Mouse (Mus musculus): ENCODE results near the gene Trpv3.
"Not testable (repeated sequence)": the region's sequence is repeated elsewhere in the genome, so short reads cannot be mapped to it uniquely, and the experiment has no call there.

Trpv3 gene

GRCm38 (mm10) chr11:73289621-73290020 lies 22.4 kb downstream of the Trpv3 start:
- no peak for DNase-seq (ENCODE audit: low spot score in 2 of 2)

- DNase-seq (ENCODE audit: low spot score in 2 of 2), result no peak
Measured at GRCm38 (mm10) chr11:73303123-73303522, 35.9 kb downstream of the Trpv3 start.

DNA sequence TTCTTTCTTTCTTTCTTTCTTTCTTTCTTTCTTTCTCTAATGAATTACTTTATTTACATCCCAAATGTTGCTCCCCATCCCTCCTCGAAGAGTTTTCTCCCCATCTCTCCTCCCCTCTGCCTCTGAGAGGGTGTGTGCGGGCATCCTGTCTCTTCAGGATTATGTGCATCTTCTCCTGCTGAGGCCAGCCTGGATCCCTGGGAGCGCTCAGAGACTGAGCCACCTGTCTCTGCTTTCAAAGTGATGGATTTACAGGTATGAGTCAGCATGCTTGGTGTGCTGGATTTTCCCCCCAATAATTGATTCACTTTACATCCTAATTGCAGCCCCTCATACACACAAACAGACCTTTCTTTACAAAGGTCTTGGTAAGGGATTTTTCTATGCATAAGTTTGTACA lies 48.8 kb downstream of the Trpv3 start:
- DNase-seq (ENCODE audit: low spot score in 2 of 2), result no peak

DNA sequence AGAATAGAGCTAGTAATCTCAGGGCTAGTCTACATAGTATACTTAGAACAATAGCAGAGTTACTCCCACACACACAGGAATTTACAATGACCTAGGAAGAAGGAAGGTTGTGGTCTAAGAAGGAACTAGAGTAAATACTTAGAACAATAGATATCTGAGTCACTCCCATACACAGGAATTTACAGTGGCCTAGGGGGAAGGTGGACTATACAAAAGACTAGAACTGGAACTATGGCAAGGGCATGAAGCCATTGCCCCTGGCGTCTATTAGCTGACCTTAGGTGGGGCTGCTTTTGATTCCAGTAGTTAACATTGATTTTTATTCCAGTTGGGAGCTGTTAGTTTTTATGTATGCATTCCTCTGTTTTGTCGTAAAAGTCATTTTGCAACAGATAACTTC lies 51.4 kb downstream of the Trpv3 start:
- DNase-seq (ENCODE audit: low spot score in 2 of 2), result not testable (repeated sequence)

DNA sequence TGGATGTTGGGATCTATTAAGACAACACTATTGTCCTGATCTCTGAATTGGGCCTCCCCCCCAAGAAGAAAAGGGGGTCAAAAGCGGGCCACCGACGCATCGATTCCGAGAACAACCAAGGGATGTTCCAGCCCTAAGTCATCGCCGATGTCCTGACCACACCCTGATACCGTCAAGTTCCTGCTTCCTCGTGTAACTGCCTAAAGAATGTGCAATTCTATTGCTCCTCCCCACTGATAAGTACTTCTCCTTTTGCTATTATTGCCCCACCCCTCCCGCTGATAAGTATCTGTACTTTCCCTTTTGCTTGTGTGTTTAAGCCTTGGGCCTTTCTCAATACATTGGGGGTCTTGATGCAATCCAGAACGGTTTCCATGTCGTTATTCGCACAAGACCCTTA lies 53.9 kb downstream of the Trpv3 start:
- DNase-seq (ENCODE audit: low spot score in 2 of 2), result not testable (repeated sequence)

DNA sequence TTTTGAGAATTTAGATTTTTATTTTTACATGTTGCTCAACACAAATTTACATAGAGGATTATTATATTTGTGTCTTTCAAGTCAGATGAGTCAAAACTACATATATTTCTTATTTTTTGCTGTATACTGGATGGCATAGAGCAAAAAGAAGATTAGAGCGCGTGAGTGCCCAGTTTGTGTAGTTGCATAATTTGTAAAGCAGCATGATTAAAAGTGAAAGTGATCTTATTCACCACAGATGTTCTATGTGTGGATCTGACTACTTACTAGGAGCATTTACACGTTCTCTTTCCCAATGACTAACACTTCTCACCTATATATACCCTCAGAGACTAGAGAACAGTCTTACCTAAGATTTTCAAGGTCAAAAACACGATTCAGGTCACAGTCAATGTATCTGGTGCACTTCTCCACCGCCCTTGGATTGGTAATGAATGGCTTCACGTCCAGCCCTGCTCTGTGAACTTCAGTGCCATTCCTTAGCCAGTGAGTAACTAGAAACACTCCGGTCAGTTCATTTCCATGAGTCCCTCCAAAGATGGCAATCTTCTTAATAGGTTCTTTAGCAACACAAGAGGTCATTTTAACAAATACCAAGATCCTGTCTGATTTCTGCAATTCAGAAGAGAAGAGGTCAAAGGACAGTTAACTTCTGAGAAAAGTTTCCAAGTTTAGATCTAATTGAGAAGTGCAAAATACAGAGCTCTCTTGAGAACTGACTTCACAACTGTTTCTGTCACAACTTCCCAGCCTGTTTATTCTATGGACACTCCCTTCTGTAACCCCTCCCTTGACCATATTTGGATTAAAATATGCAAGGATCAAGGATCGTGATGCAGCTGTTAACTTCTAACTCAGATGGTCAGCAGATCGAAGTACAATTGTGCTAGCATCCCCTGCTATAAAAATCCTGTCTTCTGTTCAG lies 57.0 kb downstream of the Trpv3 start:
- no peak for DNase-seq (ENCODE audit: low spot score in 2 of 2)

- no peak for DNase-seq (ENCODE audit: low spot score in 2 of 2)
Measured at GRCm38 (mm10) chr11:73326485-73326886, 59.3 kb downstream of the Trpv3 start.

DNA sequence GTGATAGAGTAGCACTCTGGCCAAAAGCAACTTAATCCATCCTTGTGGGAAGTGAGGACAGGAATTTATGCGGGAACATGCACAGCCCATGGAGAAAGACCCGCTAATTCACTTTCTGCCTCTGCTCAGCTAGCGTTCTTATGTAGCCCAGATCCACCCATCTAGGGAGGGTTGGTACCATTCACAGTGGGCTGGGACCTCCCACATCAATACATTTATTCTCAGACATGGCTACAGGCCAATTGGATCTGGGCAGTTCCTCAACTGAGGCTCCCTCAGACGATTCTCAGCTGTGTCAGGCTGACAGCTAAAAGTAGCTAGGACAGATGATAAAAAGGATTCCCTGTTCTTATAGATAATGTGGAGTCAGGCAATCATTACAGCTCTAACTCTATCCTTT lies 60.2 kb downstream of the Trpv3 start:
- no peak for DNase-seq (ENCODE audit: low spot score in 2 of 2)

DNA sequence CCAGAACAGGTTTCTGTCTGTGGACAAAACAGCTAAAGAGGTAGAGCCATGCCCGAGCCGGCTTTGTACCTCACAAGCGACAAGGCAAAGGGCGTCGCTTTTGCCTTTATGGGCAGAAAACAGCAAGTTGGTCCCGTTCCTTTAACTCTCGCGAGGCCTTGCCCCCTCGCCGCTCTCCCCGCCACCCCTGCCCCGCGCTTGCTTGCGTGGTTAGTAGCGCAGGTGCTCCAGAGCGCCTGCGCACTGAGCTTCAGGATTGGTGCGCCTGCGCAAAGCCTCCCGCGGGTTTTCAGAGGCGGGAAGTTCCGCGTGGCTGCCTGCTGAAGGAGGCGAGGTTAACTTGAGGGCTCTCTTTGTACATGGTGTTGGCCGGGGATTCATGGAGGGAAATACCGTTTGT lies 62.3 kb downstream of the Trpv3 start, which contains the start of the genes Aspa, Gm49340 and Spata22:
Aspa (minus strand) TSS at position 155 of the 400 bp plus-strand sequence.
Gm49340 (plus strand) TSS at position 300 of the 400 bp plus-strand sequence.
Spata22 (plus strand) TSS at position 300 of the 400 bp plus-strand sequence.
- DNase-seq (ENCODE audit: low spot score in 2 of 2), result no peak

- no peak for DNase-seq (ENCODE audit: low spot score in 2 of 2)
Measured at GRCm38 (mm10) chr11:73333357-73333756, 66.2 kb downstream of the Trpv3 start.

DNA sequence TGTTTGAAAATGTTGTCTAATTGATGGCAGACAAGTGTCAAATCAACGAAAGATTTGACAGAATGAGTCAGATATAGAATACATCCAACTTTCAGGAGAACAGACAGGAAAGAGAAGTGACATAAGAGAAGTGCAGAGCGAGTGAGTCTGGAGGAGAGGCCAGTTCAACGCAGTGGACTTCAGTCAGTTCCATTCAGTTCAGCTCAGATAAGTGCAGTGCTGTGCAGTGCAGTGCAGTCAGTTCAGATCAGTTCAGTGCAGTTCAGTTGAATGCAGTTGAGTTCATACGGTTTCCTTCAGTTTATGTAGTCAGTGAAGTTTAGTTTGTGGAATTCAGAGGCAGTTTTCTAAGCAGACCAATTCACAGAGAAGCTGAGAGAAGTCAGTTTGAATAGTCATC lies 69.7 kb downstream of the Trpv3 start:
- DNase-seq (ENCODE audit: low spot score in 2 of 2), result no peak
